Mouse (Mus musculus) ES-Bruce4 (cell line): ENCODE data around the gene Tmem54. TPM values are rescaled to one million over a fixed set of nuclear protein-coding genes. Genes with fewer than 3 reads are reported as not detected.
A peak's percentile ranks its signal among the peaks of the same experiment; 100 is the strongest.

Experiments used
- H3K27ac ChIP-seq: 2 replicates; pipeline ENCODE4 v1.5.1; 2012; ENCODE audit warnings: low read length, inconsistent platforms; ENCODE audit not compliant: insufficient read depth
- H3K27me3 ChIP-seq: 2 replicates; pipeline ENCODE4 v1.6.1; 2012; ENCODE audit warnings: mild to moderate bottlenecking, low read length, inconsistent platforms; ENCODE audit not compliant: control insufficient read depth, poor library complexity, insufficient read depth, severe bottlenecking
- H3K36me3 ChIP-seq: 2 replicates; pipeline ENCODE4 v1.6.1; 2012; ENCODE audit warnings: inconsistent platforms, mild to moderate bottlenecking, low read length, moderate library complexity; ENCODE audit not compliant: control insufficient read depth, poor library complexity, insufficient read depth, severe bottlenecking
- H3K4me1 ChIP-seq: one replicate; pipeline ENCODE4 v1.8.1; 2011; ENCODE audit warnings: low read length; ENCODE audit not compliant: control insufficient read depth, insufficient read depth
- H3K4me3 ChIP-seq: 2 replicates; pipeline ENCODE4 v1.5.1; 2011; ENCODE audit warnings: low read depth, mild to moderate bottlenecking, low read length
- H3K9ac ChIP-seq: 2 replicates; pipeline ENCODE4 v1.6.1; 2012; ENCODE audit warnings: low read depth, mild to moderate bottlenecking, inconsistent platforms; ENCODE audit not compliant: poor library complexity, severe bottlenecking
- H3K9me3 ChIP-seq: replicated peaks from 2 replicates; pipeline ENCODE4 v1.6.1; 2012; ENCODE audit warnings: mild to moderate bottlenecking, low read length, inconsistent platforms; ENCODE audit not compliant: control insufficient read depth, poor library complexity, insufficient read depth, severe bottlenecking
- CTCF ChIP-seq: IDR thresholded peaks from one replicate; pipeline ENCODE4 v1.8.1; 2011; ENCODE audit warnings: low read depth, low read length
- EP300 ChIP-seq: IDR thresholded peaks from 2 replicates; pipeline ENCODE4 v1.6.1; 2011; ENCODE audit warnings: low read depth, low read length; ENCODE audit not compliant: insufficient read depth
- POLR2A ChIP-seq: IDR thresholded peaks from one replicate; pipeline ENCODE4 v1.8.1; 2011; ENCODE audit warnings: low read length; ENCODE audit not compliant: insufficient read depth
- polyA plus RNA-seq: library from polyadenylated mRNA; stranded (reverse); fragments of >200 nt; gene quantifications from 2 replicates; pipeline ENCODE4 v1.2.4, GENCODE M21; 2011; ENCODE audit warnings: low read depth; ENCODE audit not compliant: missing spikeins, insufficient read depth, insufficient read length

Tmem54 gene
- polyA plus RNA-seq, 1 experiment, result 6.9 TPM

- Histone ChIP-seq H3K4me3 (no peak overlapping the region), H3K36me3 (no peaks in the 10 kb centered on the region), H3K4me1 (no peaks in the 10 kb centered on the region), H3K27me3 (no peaks in the 10 kb centered on the region), H3K9ac (no peak overlapping the region), H3K27ac (no peak overlapping the region), H3K9me3 (no peaks in the 10 kb centered on the region)
- TF ChIP-seq POLR2A (no peak), EP300 (no peak), CTCF (no peak)
These were observed 43.9 kb upstream of the Tmem54 start for GRCm38 (mm10) chr4:129061486-129061885.

- Histone ChIP-seq H3K36me3 (no peaks in the 10 kb centered on the region), H3K9ac (no peak overlapping the region), H3K27ac (no peak overlapping the region), H3K4me1 (peaks cover 1% of the 10 kb centered on the region), H3K9me3 (no peaks in the 10 kb centered on the region), H3K4me3 (no peak overlapping the region), H3K27me3 (no peaks in the 10 kb centered on the region)
- TF ChIP-seq CTCF (no peak), EP300 (no peak), POLR2A (no peak)
These were observed 42.9 kb upstream of the Tmem54 start for GRCm38 (mm10) chr4:129062281-129063075.

GRCm38 (mm10) chr4:129065688-129066236, 39.6 kb upstream of the Tmem54 start:
- Histone ChIP-seq H3K9ac (no peak overlapping the region), H3K27me3 (no peaks in the 10 kb centered on the region), H3K27ac (no peak overlapping the region), H3K4me1 (peaks cover 2% of the 10 kb centered on the region), H3K4me3 (no peak overlapping the region), H3K36me3 (no peaks in the 10 kb centered on the region), H3K9me3 (no peaks in the 10 kb centered on the region)
- no peak for TF ChIP-seq POLR2A
- no peak for TF ChIP-seq EP300
- TF ChIP-seq CTCF, result no peak

GRCm38 (mm10) chr4:129067638-129068415, 37.5 kb upstream of the Tmem54 start:
- no peak overlapping the region for H3K9ac ChIP-seq
- H3K36me3 ChIP-seq, result 0 out of 2 replicates have a peak, but pooled peaks cover 1% of the 10 kb centered on the region
- H3K27me3 ChIP-seq, result no peaks in the 10 kb centered on the region
- peaks cover 2% of the 10 kb centered on the region for H3K4me1 ChIP-seq
- no peak overlapping the region for H3K4me3 ChIP-seq
- H3K27ac ChIP-seq, result peak overlapping the region; percentile 24; the same call in 1 of the 2 replicates
- no peak for TF ChIP-seq CTCF
- no peaks in the 10 kb centered on the region for H3K9me3 ChIP-seq

GRCm38 (mm10) chr4:129068848-129069247, 36.5 kb upstream of the Tmem54 start:
- Histone ChIP-seq H3K9me3 (no peaks in the 10 kb centered on the region), H3K4me3 (no peak overlapping the region), H3K9ac (no peak overlapping the region), H3K27me3 (no peaks in the 10 kb centered on the region), H3K27ac (no peak overlapping the region), H3K36me3 (peaks cover 7% of the 10 kb centered on the region), H3K4me1 (peaks cover 2% of the 10 kb centered on the region)
- TF ChIP-seq CTCF (no peak), POLR2A (no peak), EP300 (no peak)
